Mouse (Mus musculus) 3T3-L1 (cell line): ENCODE data around the gene Hrh3.
A peak's percentile ranks its signal among the peaks of the same experiment; 100 is the strongest.

Source experiments
- DNase-seq: peaks from one replicate; pipeline ENCODE4 v3.0.0-alpha.2; 2015; ENCODE audit warnings: low read depth, low spot score

The Hrh3 gene

DNA sequence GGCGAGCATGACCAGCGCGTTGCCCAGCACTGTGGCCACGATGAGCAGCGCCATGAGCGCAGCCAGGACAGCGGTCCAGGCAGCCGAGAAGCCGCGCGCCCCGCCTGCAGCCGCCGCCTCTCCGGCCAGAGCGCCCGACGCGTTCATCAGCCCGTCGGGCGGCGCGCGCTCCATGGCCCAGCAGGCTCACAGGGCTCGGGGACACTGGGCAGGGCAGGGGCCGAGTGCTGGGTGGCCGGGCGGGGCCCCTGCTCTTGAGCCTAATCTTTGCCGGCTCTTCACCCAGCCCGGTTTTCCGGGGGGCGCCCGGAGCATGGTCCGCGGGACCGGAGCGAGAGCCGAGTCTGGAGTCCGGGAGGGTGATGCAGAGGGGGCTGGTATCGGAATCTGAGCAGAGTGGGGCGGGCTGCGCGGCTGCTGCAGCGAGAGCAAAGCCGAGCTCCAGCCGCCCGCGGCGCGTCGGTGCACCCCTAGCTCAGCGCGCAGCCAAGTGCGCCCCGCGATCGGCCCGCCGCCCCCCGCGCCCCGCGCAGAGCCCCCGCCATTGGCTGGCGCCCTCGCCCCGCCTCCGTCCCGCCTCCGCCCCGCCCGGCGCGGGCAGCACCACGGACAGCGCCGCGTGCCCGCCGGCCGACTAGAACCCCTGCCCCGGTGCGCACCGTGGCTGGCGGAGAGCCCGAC lies at the start of gene Hrh3:
Gene Hrh3, minus strand, starts transcription at position 511 of the 681 bp plus-strand sequence.
- no peak for DNase-seq

DNA sequence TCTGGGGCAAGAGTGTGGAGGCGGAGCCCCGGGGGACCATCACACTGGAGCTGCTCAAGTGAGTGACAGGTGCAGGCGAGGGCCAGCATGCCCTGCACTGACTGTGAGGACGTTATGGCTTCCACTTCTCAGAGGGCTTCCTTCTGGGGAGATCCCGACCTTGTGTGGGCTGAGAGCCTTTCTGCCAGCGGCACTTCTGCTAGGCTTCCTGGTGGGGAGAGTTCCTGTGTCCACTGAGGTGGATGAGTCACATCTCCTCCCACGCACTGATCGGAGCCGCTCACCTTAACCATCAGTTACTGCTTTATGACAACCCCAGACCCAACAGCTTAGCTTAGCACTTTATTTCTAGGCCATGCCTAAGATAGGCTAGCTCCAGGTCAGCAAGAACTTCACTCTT lies 44.3 kb upstream of the Hrh3 start:
- DNase-seq, result no peak

DNA sequence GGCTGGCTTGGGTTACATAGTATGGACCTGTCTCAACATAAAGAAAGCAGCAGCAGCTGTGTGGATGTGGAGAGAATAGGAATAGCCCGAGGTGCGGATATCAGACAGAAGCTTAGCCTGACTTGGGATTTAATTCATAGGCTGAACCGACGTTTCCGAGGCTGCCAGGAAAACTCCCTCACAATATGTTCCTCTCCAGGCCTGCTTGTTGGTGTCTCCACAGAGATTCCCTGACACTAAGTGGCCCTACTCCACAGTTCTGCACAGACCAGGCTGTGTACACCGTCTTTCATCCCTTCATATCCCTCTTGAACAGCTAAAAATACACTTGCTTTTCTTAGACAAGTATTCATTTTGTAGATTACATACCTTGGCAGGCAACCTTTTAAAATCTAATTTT lies 43.1 kb upstream of the Hrh3 start:
- DNase-seq, result no peak

DNA sequence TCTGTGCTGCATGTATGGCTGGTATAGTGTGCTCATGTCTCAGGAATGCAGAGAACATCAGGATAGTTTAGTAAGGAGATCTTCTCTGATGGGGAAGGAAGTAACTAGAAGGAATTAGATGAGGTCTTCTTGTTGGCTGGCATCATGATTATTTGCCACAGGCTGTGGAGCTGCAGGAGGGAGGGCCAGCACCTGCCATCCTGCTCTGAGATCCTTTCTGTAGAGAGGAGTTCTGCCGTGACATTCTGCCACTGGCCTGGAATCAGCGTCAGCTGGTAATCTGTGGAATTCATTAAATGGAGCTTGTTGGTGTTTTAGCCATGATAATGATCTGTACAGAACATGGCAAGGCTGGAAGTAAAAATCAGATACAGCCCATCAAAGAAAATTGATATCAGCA lies 41.8 kb upstream of the Hrh3 start:
- DNase-seq, result no peak

DNA sequence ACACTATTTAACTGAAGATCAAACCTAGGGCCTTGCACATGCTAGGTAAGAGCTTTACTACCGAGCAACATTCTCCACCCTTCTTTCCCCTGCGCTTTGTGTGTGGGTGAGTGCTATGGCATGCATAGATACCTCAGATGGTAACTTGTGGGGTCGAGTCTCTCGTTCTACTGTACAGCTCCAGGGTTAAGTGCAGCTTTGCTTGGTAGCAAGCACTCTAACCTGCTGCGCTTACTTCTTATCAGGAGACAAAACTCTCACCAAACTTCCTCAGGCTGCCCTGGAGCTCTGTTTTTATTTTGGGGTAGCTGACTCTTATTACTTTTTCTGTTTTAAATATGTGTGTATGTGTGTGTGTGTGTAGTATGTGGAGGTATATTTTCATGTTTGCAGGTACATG lies 31.1 kb upstream of the Hrh3 start:
- no peak for DNase-seq

DNA sequence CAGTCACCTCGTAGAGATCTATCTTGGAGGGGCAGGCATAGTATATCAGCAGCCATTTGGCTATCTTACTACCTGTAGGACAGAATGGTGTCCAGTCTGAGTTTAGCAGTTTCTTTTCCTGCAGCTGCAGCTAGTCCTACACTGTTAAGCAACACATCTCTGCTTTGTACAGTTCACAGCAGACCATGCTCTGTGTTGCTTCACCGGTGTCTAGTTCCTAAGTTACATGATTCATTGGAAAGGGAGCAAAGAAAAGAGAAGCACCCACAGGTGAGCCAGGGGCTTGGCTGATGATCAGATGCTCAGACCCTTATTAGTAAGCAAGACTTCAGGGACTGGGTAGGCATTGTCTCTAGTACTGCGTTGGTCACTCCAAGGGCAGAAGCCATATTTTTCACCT lies 29.6 kb upstream of the Hrh3 start:
- no peak for DNase-seq

DNA sequence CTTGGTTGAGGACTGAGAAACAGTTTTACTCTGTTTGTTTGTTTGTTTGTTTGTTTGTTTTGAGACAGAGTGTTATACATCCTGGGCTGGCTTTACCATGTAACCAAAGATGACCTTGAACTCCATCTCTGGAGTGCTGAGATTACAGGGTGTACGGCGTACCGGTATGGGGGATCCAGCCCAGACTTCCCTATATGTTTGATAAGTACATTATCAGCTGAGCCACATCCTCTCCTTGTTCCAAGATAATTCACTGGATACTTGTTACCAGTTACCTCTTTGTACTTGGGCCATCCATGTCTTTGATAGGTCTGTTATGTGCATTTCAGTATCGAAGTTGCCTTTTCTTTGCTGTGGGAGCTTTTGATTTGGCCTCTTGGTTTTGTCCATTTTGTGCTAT lies 28.9 kb upstream of the Hrh3 start:
- no peak for DNase-seq

DNA sequence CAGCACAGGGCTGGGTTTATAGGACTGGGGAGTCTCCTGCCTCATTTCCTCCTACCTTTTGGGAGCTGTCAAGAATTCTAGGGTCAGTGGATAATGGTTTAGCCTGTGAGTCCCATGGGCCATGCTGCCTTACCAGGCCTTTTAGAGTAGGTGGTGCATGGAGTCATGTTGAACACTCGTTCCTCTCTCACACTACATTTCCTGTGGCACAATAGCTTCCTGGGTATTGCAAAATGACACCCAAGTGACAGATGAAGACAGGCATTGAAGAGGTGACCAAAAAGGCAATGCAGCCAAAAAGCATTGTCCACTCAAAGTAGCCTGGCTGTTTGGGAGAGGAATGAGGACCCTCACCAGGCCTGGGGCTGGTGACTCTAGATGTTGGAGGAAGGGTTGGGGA lies 23.4 kb upstream of the Hrh3 start:
- DNase-seq, result no peak

DNA sequence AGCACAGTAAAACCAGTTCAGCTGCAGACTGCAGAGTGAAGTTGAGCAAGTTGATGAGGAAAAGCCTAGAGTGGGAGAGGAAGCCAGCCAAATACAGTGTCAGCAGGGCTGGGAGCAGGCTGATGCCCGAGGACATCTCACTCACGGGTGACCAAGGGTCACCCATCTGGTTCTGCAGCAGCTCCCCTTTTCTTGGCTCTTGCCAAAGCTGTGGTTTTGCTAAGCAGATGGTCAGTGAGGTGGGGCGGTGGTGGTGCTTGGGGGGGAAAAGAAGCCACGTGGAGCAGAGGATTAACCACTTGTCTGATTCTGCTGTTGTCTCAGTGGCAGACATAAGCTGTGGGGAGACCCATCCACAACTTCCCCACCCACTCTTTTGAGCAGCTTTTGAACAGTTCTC lies 21.9 kb upstream of the Hrh3 start:
- peak; percentile 90 for DNase-seq

DNA sequence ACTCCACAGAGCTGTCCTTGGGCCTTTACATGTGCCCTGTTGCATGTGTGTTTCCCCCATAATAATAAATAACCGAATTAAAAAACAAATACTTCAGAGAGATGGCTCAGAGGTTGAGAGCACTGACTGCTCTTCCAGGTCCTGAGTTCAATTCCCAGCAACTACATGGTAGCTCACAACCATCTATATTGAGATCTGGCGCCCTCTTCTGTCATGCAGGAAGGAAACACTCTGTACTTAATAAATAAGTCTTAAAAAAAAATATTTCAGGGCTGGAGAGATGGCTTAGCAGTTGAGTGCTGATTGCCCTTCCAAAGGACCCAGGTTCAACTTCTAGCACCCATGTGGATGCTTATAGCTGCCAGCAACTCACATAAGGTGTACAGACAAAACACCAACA lies 19.9 kb upstream of the Hrh3 start:
- DNase-seq, result no peak

DNA sequence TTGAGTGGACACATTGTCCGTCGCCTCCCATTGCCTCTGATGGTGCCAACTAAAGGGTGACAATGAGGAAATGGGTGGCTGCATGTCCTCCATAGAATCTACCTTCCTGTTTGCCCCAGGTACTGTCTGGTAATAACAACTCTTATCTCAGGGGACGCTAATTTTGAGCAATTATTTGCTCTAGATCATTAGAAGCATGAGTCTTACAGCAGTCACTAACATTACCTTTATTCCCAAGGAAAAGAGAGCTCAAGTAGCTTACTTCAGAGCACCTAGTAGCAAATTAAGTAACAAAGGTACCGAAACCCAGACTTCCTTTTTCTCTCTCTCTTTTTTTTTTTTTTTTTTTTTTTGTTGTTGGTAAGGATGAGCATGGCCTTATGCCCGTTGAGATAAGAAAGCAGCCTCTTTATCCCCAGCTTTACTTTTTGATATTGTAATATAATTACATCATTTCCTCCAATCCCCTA lies 16.0 kb upstream of the Hrh3 start:
- no peak for DNase-seq

DNA sequence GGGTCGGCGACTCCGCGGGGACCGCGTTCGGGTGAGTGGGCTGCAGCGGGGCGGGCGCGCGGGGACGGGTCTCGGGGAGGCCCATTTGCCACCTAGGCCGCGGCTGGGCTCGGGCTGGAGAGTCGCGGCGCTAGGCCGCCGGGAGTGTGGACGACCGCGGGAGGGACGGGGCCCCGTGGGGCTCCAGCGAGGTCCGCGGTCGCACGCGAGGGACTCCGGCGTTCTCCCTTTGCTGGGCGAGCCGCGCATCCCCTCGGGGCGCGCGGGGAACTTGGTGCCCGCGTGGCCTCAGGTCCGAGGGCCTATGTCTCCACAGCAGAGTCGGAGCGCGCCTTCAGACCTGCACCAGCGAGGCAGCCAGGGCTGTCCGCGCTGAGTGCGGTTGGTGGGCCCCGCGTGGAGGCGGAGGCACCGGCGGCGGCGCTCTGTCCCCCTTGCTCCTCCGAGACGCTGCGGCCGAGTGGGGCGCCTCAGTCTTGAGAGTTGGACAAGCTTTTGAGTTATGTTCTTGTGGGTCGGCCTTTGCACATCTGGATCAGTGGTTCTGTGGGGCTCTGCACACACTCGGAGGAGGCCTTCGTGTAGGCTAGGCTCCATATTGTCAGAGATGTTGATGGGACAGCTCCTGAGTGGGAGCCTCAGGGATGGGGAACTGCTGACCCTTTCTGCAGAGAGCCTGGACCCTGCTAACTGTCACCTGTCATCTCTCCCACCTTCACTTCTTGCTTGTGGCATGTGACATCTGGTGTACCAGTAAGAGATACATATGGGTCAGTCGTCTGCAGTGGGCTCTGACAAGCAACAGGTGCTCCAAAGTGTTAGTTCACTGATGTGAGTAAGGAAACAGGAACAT lies 15.4 kb upstream of the Hrh3 start:
- DNase-seq, result peak; percentile 46

DNA sequence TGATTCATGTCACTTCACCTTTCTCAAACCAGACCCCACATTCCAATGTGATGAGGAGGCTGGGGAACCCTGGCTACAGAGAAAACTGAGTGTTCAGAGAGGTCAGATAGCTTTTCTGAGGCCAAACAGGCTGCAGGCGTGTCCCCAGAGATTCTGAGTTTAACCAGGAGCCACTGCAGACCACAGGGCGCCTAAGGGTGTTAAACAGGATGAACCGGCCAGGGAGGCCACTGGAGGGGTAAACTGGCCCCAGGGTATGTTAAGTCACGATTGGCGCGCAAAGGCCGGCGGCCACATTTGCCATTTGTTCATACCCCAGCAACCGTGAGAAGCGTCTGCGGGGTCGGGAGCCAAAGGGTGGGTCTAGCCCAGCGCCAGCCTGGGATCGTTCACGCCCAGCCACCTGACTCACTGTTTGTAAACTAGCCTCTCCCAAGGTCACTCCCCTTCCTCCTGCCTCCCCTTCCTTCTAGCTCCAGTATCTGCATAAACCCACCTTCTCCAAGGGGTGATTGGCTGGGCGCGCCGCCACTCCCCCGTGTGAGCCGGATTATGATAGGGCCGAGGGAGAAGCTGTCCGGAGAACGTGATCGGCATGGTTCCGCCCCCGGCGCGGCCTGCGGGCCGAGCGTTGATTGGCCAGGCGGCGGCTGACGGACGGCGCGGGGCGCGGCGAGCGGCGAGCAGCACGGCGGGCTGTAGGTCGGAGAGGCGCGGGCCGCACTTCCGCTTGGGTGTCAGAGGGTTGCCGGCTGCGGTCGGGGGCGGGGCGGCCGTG lies 14.6 kb upstream of the Hrh3 start, which contains the start of gene Osbpl2:
Gene Osbpl2, plus strand, starts transcription at position 646 of the 778 bp plus-strand sequence.
- DNase-seq, result peak; percentile 100

DNA sequence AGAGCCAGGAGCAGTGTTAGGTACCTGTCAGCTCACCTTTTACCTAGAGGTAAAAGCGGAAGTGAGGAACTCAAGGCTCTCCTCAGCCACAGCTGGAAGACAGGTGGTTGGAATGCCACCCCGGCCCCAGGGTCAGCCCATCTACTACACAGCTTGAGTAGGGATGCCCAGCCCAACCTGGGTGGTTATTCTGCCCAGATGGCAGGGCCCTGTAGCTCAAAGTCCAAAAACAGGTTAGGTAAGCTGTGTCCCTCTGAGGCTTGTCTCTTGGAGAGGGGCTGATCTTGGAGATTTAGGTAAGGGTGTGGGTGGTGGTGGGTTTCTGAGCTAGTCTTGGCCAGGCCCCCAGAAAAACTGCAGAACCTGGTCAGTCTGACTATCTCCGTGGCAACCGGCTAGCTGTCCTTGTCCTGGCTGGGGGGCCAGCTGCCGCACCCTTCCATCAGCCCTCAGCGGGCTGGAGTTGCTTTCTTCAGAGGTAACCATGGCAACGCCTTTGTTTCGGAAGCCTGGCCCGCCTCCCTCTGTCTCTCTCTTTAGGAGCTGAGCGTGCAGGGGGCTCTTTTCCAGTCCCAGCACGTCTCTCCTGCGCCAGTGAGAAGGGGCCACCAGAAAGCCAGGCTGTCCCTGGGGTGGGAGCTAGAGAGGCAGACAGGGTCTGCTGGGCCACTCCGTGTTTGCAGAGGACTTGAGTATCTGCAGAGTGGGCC lies 13.4 kb upstream of the Hrh3 start:
- no peak for DNase-seq

DNA sequence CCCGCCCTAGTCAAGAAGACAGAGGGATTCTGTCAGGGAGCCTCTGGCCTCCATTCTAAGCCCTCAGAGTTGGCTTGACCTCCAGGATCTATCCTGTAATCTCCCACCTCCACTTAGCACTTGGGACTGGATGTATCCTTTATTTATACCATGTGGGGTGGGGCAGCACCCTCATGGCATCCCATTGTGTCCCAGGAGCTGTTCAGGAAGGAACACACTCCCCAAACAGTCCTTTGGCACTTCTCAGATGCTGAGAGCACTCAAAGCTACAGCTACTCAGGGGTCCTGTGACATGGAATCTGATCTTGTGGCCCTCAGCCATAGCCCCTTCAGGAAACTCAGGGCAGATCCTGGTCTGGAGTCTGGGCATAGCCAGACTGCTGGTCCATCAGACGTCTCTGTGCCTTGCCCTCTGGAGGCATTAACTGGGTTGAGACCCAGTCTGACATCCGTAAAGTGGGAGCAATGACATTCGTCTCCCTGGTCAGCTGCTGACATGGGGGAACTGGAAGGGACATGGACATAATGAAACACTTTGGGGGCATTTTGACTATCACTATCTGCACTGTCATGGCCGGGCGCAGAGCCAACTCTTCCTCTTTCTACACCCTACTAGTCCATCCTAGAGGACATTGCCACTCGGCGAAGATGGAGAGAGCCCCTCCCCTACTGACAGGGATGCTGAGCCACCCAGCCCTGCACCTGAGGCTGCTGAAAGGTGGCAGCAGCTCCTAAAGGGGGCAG lies 12.6 kb upstream of the Hrh3 start:
- DNase-seq, result no peak

DNA sequence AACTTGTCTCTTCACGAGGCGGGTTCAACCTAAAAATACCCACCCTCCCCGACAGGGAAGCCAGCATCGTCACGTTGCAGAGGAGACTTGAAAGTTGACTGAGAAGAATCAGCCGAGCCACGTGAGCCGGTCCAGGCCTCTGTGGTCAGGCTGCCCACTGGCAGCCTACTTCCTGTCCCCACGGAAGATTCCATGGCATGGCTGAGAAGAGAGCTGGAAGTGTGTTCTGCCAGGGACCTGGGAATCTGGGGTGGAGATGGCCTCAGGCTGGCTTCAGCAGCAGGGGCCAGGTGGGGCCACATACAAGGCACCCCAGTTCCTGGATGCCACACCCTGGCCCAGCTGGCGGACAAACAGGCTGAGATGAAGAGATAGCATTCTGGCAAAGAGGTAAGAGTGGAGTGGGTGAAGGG lies 11.8 kb upstream of the Hrh3 start:
- peak; percentile 51 for DNase-seq

DNA sequence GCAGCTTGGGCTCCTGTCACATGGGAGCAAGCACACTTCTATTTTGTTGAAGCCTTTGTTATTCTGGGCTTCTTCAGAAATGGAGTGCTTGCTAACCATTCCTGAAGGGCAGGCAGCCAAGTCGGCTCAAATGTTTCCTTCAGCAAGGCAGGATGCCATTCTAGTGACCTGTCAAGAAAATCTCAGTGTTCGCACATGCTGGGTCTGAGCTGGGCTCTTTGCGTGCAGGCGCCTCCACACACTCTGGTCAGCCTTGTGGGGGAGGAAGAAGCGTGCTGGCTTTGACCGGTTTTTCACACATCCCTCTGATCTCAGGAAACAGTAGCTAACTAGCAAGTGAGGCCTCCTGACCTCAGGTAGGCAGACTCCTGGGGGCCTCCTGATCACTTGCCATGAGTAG lies 11.0 kb upstream of the Hrh3 start:
- DNase-seq, result peak; percentile 97

DNA sequence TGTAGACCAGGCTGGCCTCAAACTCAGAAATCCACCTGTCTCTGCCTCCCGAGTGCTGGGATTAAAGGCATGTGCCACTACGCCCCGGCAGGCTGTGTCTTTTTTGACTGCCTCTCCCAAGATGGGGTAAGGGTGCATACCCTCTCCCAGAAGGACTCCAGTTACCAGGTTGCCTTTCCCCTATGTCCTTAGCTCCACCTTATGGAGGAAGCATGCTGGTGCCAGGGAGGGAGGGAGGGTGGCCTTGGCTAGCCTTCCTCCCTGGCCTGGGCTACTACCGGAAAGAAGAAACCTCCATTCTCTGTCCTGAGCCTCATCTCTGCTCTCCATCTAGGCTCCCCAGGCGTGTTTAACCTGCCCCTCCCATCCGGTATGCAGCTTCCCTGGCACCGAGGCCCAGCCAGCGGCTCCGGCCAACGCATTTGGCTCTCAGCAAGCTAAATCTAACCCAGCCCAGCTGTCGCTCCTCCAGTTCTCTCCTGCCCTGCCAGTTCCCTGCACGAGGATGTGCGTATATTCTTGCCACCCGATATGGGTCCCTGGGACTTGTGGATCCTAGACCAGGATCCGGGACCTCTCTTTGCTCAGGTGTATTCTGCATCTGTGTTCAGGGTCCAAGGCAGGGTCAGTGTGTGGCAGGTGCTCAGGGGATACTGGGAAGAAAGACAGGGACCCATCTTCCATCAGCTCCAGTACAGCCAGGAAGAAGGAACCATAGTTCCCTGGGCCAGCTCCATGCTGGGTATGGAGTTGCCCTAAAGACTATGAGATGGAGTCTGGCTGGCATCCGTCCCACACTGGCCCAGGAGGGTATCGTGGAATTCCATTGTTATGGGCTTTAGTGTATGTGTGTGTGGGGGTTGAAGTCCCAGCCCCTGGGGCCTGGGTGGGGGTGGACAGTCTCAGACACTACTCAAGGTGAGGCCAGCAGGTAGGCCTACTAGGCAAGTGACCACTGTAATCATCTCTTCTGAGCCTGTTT lies 9.9 kb upstream of the Hrh3 start:
- DNase-seq, result peak; percentile 62

DNA sequence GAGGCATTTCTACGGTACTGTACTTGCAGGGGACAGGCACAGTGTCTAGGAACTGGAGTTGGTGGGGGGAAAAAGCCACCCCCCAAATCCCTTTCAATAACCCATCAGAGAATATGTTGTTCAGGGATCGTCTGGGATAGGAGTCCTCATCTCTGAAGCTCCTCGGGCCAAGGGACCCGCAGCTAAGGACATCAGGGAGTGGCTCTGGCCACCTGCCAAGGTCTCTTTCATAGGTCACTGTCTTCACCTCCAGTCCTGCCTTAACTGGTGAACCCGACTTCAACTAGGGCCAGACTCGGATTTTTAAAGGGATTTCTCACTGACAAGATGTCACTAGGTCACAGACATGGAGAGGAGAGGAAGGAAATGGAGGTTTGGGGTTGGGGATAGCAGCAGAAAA lies 4.0 kb upstream of the Hrh3 start:
- no peak for DNase-seq

DNA sequence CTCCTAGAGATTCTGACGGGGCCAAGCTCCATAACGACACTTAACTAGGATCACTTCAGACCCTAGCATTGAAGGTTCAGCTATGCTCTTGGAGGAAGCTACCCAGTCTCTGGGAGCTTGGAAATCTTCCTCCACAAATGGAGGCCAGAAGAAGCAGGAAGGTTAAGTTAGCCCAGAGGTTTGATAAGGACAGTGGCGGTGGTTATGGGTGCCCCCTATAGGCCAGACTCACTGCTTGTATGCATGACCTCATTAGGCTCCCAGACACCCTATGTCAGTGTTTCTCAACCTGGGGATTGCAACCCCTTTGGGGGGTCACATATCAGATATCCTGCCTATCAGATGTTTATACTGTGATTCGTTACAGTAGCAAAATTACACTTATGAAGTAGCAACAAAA lies 2.8 kb upstream of the Hrh3 start:
- DNase-seq, result no peak
